8 mouse cellular contexts compared by ENCODE assay signal in the genomic region with DNA sequence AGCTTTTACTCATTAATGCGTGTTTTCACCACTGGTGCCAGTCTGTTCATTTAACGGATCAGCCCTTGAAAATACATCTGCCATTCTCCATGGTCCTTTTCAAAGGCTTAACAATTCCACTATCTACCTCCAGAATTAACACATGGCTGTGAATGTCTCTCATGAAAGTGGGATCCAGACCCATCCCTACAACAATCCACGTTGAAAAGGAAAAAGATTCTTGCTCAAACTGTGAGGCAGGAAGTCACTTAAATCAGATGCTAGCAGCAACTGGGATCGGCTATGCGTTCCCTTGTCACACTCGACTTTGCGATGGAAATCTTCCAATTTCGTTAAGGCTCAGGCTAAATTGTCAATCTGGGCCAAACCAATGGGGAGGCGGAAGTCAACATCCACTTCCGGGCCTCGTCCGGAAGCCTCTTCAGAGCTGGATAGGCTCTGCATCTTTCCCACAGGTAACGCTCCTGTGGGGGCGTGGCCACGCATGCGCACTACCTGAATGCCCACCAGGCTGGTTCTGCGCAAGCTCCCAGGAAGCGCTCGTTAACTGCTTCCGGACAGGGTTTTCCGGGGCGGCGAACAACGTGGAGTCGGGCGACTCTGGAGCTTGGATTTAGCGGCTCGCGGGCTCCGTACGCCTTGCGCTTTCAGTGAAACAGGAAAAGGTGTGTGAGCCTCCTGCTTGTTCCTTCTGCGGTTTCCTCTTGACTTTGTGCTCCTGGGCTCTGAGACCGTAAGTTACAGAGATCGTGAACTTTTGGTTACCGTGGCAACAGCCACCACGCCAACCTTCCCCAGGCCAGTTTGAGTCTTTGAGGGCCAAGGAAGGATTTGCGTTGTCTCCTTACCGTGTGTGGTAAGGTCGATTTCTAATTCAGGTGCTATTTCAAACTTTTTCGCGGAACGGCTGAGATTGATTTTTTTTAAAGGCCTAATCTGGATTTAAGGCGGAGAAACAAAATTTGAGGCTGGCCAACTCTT. TPM values are rescaled to one million over a fixed set of nuclear protein-coding genes. Genes with fewer than 3 reads are reported as not detected.
DNase-seq lines count a peak whose midpoint lies in the region; ATAC-seq lines count a peak whose summit lies in the region.

A gene (plus strand): TSS at position 556 of the 981 bp plus-strand sequence.

- H3K36me3 ChIP-seq in intestine, embryonic 14.5 days (ENCODE audit: control insufficient read depth, insufficient read depth, low read length), result peaks cover 15% of the 10 kb centered on the region; the same call in 1 of the 2 replicates

- H3K27ac ChIP-seq in intestine, embryonic 14.5 days (ENCODE audit: low read depth), result peak within 1 kb of the TSS; percentile 59

- intact Hi-C loops in left cerebral cortex, postnatal 14 days (cut with DNase I), result no loop called here

- H3K9ac ChIP-seq in intestine, embryonic 14.5 days (ENCODE audit: low read length), result peak within 1 kb of the TSS; percentile 51

- peaks cover 5% of the 10 kb centered on the region for H3K4me1 ChIP-seq in intestine, embryonic 14.5 days (replicated peaks; ENCODE audit: control insufficient read depth, insufficient read depth, low read length)

- no peaks in the 10 kb centered on the region for H3K9me3 ChIP-seq in intestine, embryonic 14.5 days (ENCODE audit: control insufficient read depth, low read length)

- H3K4me3 ChIP-seq in intestine, embryonic 14.5 days (ENCODE audit: low read depth, low read length), result peak within 1 kb of the TSS; percentile 91

- H3K27me3 ChIP-seq in intestine, embryonic 14.5 days (replicated peaks; ENCODE audit: control insufficient read depth, insufficient read depth, low read length), result peaks cover 10% of the 10 kb centered on the region

- peak; percentile 85 to 86 for DNase-seq in adrenal gland, adult 18-20 months (ENCODE audit: low spot score in 2 of 2)
- DNase-seq in embryo, embryonic 11 days, result peak; percentile 93
- peak; percentile 89 for DNase-seq in gastrocnemius, postnatal 25 days
- peak; percentile 94 for DNase-seq in intestine, embryonic 14.5 days (ENCODE audit: low spot score)
- DNase-seq in left cerebral cortex, postnatal 14 days (ENCODE audit: low spot score in 2 of 2), result peak; percentile 91 to 93
- DNase-seq in mesoderm, embryonic 11.5 days (ENCODE audit: low read depth, low spot score), result peak; percentile 95
- DNase-seq in right cerebral cortex, postnatal 36 days (ENCODE audit: low spot score in 2 of 2), result peak; percentile 87 to 91
- peak; percentile 95 for DNase-seq in yolk sac, embryonic 10.5 days (ENCODE audit: low spot score)

- ATAC-seq in intestine, embryonic 14.5 days (replicated peaks; ENCODE audit: low FRiP score, low TSS enrichment, low read depth), result peak; percentile 98

- peak within 1 kb of the TSS; percentile 77 for H3K4me2 ChIP-seq in intestine, embryonic 14.5 days (ENCODE audit: low read length)

- 5% methylated on average over 44 of the region's 44 CpGs for WGBS in intestine, embryonic 14.5 days

RNA-seq across cellular contexts. Expression of the gene that starts here (rescaled TPM):
- 10 to 100 TPM; 22.3 to 29.7 TPM for total RNA-seq in adrenal gland, adult 18-20 months (2021)
- total RNA-seq in gastrocnemius, postnatal 25 days (2021), result 1 to 10 TPM; 3.5 to 4.3 TPM
- 21.5 and 21.8 TPM in 2 replicates for polyA plus RNA-seq in intestine, embryonic 14.5 days (2014; fragmentation: Nextera tagmentation; extraction: Ambion mirVana)
- total RNA-seq in left cerebral cortex, postnatal 14 days (2021), result 10 to 100 TPM; 14.8 to 15.4 TPM

Comparison
In these comparisons a context has a peak if more than half of its experiments do, and no peak if none do; other contexts are left out.
1. Peak in every context shown above with its lines: DNase-seq, ATAC-seq, H3K4me3 ChIP-seq and H3K27ac ChIP-seq.